Mouse (Mus musculus): ENCODE measurements around the gene Marc1.

The Marc1 gene

GRCm38 (mm10) chr1:184817768-184818167 lies 6.7 kb upstream of the Marc1 start:
- no peak for DNase-seq

- no peak for DNase-seq
Measured at GRCm38 (mm10) chr1:184811716-184812250, 670 bp upstream of the Marc1 start.

- DNase-seq, result no peak
Measured at GRCm38 (mm10) chr1:184809578-184810001, 1.5 kb downstream of the Marc1 start.

GRCm38 (mm10) chr1:184808418-184809012 lies 2.6 kb downstream of the Marc1 start:
- no peak for DNase-seq

GRCm38 (mm10) chr1:184807627-184808417 lies 3.3 kb downstream of the Marc1 start:
- no peak for DNase-seq

- DNase-seq, result no peak
Measured at GRCm38 (mm10) chr1:184807123-184807522, 4.0 kb downstream of the Marc1 start.

GRCm38 (mm10) chr1:184805749-184806148 lies 5.4 kb downstream of the Marc1 start:
- no peak for DNase-seq

- no peak for DNase-seq
Measured at GRCm38 (mm10) chr1:184793163-184793876, 17.8 kb downstream of the Marc1 start.

GRCm38 (mm10) chr1:184791109-184791508 lies 20.0 kb downstream of the Marc1 start:
- DNase-seq, result peak; percentile 36

- no peak for DNase-seq
Measured at GRCm38 (mm10) chr1:184786376-184787151, 24.5 kb downstream of the Marc1 start.

GRCm38 (mm10) chr1:184783641-184784040 lies 27.5 kb downstream of the Marc1 start:
- no peak for DNase-seq

GRCm38 (mm10) chr1:184782161-184782513 lies 29.0 kb downstream of the Marc1 start:
- no peak for DNase-seq

GRCm38 (mm10) chr1:184781286-184782160 lies 29.6 kb downstream of the Marc1 start:
- DNase-seq, result no peak

GRCm38 (mm10) chr1:184778157-184778556 lies 33.0 kb downstream of the Marc1 start:
- DNase-seq, result no peak

- DNase-seq, result no peak
Measured at GRCm38 (mm10) chr1:184777061-184777795, 33.9 kb downstream of the Marc1 start.

GRCm38 (mm10) chr1:184775289-184775688 lies 35.8 kb downstream of the Marc1 start:
- no peak for DNase-seq

GRCm38 (mm10) chr1:184771891-184772249 lies 39.2 kb downstream of the Marc1 start:
- no peak for DNase-seq

GRCm38 (mm10) chr1:184771202-184771890 lies 39.8 kb downstream of the Marc1 start:
- DNase-seq, result peak; percentile 43

GRCm38 (mm10) chr1:184763866-184764265 lies 47.2 kb downstream of the Marc1 start:
- no peak for DNase-seq

- DNase-seq, result no peak
Measured at GRCm38 (mm10) chr1:184762941-184763340, 48.2 kb downstream of the Marc1 start.
